Mouse (Mus musculus): Measurements from ENCODE around the gene Nfkbib.

- TF ChIP-seq CTCF (IDR thresholded peaks at IDR 0.05; ENCODE audit: borderline replicate concordance, insufficient read depth, low read length) (no peak), POLR2A (IDR thresholded peaks at IDR 0.05; ENCODE audit: low read depth, low read length) (no peak)
Measured at GRCm38 (mm10) chr7:28806869-28807268, 39.6 kb upstream of the Nfkbib start.

Data from embryonic fibroblast, embryonic 13.5 days (primary cell).